Mouse (Mus musculus): ENCODE measurements around the gene Tma7. TPM values are rescaled to one million over a fixed set of nuclear protein-coding genes. Genes with fewer than 3 reads are reported as not detected.
A peak's percentile ranks its signal among the peaks of the same experiment; 100 is the strongest.

Tma7 gene
- polyA plus RNA-seq, 1 experiment from 2014 or later: 670 TPM

DNA sequence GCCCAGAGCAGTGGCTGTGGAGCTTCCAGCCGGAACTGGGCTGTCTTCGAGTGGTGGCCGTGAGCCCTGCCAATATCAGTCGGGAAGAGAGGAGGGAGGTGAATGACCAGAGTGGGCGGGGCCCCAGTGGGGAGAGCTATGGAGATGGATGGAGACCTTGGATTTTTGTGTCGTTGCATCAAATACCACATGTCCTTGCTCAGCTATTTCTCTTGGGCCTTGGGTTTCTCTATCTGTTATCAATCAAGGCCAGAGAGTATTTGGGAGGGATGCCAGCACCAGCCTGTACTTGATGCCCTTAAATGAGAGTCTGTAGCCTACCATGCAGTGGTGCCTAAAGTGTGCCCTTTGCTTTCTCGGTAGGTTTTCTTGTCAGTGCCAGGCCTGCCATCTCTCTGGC, 20.9 kb upstream of the Tma7 start:
- H3K4me3 ChIP-seq (ENCODE audit: control insufficient read depth in 1 of 2, insufficient read depth in 1 of 2, low read depth in 1 of 2, low read length in 2 of 2): no peak overlapping the region
- no peak for ATAC-seq (ENCODE audit: insufficient number of reproducible peaks, insufficient read depth, low FRiP score, low read depth)
- H3K9me3 ChIP-seq (ENCODE audit: control insufficient read depth, low read length): no peaks in the 10 kb centered on the region
- H3K36me3 ChIP-seq (ENCODE audit: control insufficient read depth, insufficient read depth, low read length): peaks cover 82% of the 10 kb centered on the region
- no peak overlapping the region for H3K4me2 ChIP-seq (ENCODE audit: low read length)
- peaks cover 31 to 44% of the 10 kb centered on the region in 2 experiments for H3K4me1 ChIP-seq (ENCODE audit: control insufficient read depth in 2 of 2, insufficient read depth in 2 of 2, low read length in 2 of 2)
- H3K27ac ChIP-seq (replicated peaks in 1 of 2; ENCODE audit: control insufficient read depth in 1 of 2, insufficient read depth in 1 of 2, low read depth in 2 of 2, low read length in 2 of 2): no peak overlapping the region
- H3K27me3 ChIP-seq (ENCODE audit: control insufficient read depth, insufficient read depth, low read length): no peaks in the 10 kb centered on the region
- 67% methylated on average over 7 of the region's 7 CpGs for WGBS
- no peak overlapping the region for H3K9ac ChIP-seq (ENCODE audit: low read length)

DNA sequence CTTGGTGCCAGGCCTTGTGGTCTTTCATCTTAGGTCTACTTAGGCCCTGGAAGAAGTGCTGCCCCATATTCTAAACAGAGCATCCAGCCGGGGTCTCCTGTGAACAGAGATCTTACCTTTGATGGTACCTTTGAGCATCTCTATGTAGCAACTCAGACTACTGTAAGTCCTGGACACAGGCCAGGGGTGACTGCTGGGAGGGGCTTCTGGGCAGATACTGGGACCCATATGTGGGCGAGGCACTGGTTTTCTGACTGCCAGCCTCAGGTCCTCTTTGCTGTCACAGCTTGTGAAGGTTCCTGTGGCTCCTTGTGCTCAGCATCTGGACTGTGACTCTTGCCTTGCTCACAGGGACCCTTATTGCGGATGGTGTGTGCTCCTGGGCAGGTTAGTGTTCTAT, 20.2 kb upstream of the Tma7 start:
- H3K9me3 ChIP-seq (ENCODE audit: control insufficient read depth, low read length): no peaks in the 10 kb centered on the region
- no peak overlapping the region for H3K4me2 ChIP-seq (ENCODE audit: low read length)
- H3K36me3 ChIP-seq (ENCODE audit: control insufficient read depth, insufficient read depth, low read length): peaks cover 75% of the 10 kb centered on the region
- H3K4me3 ChIP-seq (ENCODE audit: control insufficient read depth in 1 of 2, insufficient read depth in 1 of 2, low read depth in 1 of 2, low read length in 2 of 2): no peak overlapping the region
- no peaks in the 10 kb centered on the region for H3K27me3 ChIP-seq (ENCODE audit: control insufficient read depth, insufficient read depth, low read length)
- ATAC-seq (ENCODE audit: insufficient number of reproducible peaks, insufficient read depth, low FRiP score, low read depth): no peak
- peaks cover 37 to 52% of the 10 kb centered on the region in 2 experiments for H3K4me1 ChIP-seq (ENCODE audit: control insufficient read depth in 2 of 2, insufficient read depth in 2 of 2, low read length in 2 of 2)
- H3K9ac ChIP-seq (ENCODE audit: low read length): peak overlapping the region; percentile 8; the same call in 1 of the 2 replicates
- WGBS: 79% methylated on average over 3 of the region's 3 CpGs
- H3K27ac ChIP-seq (replicated peaks in 1 of 2; ENCODE audit: control insufficient read depth in 1 of 2, insufficient read depth in 1 of 2, low read depth in 2 of 2, low read length in 2 of 2): no peak overlapping the region

DNA sequence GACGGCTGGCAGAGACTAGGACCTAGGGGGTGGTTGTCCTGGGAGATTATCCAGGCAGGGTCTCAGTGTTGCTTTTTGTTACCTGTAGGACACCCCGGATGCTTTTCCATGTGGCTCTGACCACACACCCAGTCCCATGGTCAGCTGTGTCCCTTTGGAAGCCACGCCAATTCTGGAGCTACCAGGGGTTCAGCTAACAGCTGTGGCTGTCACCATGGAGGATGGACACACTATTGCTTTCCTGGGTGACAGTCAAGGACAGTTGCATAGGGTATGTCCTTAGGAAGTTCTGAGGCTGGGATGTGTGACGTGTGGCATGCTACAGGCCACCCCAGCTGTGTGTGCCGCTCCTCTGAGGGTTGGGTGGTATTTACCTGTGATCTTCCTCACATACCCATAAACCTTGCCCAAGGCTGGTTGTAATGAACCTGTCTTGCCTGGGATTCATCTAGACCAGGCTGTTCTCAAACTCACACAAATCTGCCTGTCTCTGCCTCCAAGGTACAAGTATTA, 19.6 kb upstream of the Tma7 start:
- H3K27ac ChIP-seq (replicated peaks in 1 of 2; ENCODE audit: control insufficient read depth in 1 of 2, insufficient read depth in 1 of 2, low read depth in 2 of 2, low read length in 2 of 2): no peak overlapping the region
- H3K36me3 ChIP-seq (ENCODE audit: control insufficient read depth, insufficient read depth, low read length): peaks cover 70% of the 10 kb centered on the region
- no peaks in the 10 kb centered on the region for H3K9me3 ChIP-seq (ENCODE audit: control insufficient read depth, low read length)
- H3K4me2 ChIP-seq (ENCODE audit: low read length): no peak overlapping the region
- no peak overlapping the region for H3K4me3 ChIP-seq (ENCODE audit: control insufficient read depth in 1 of 2, insufficient read depth in 1 of 2, low read depth in 1 of 2, low read length in 2 of 2)
- peaks cover 42 to 57% of the 10 kb centered on the region in 2 experiments for H3K4me1 ChIP-seq (ENCODE audit: control insufficient read depth in 2 of 2, insufficient read depth in 2 of 2, low read length in 2 of 2)
- 85% methylated on average over 5 of the region's 5 CpGs for WGBS
- H3K9ac ChIP-seq (ENCODE audit: low read length): no peak overlapping the region
- no peaks in the 10 kb centered on the region for H3K27me3 ChIP-seq (ENCODE audit: control insufficient read depth, insufficient read depth, low read length)
- ATAC-seq (ENCODE audit: insufficient number of reproducible peaks, insufficient read depth, low FRiP score, low read depth): no peak

DNA sequence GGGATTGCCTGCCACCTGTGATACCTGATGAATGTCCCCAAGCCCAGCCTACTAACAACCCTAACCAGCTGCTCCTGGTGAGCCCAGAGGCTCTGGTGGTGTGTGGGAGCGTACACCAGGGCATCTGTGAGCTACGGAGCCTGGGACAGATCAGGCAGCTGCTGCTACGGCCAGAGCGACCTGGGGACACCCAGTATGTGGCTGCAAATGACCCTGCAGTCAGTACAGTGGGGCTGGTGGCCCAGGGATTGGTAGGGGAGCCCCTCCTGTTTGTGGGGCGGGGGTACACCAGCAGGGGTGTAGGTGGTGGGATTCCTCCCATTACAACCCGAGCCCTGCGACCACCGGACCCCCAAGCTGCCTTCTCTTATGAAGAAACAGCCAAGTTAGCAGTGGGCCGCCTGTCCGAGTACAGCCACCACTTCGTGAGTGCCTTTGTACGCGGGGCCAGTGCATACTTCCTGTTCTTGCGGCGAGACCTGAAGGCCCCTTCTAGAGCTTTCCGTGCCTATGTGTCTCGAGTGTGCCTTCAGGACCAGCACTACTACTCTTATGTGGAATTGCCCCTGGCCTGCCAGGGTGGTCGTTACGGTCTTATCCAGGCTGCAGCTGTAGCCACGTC, 18.0 kb upstream of the Tma7 start:
- no peak overlapping the region; the same call in 1 of the 2 replicates for H3K9ac ChIP-seq (ENCODE audit: low read length)
- no peaks in the 10 kb centered on the region for H3K27me3 ChIP-seq (ENCODE audit: control insufficient read depth, insufficient read depth, low read length)
- H3K4me3 ChIP-seq (ENCODE audit: control insufficient read depth in 1 of 2, insufficient read depth in 1 of 2, low read depth in 1 of 2, low read length in 2 of 2): no peak overlapping the region
- no peak overlapping the region for H3K27ac ChIP-seq (replicated peaks in 1 of 2; ENCODE audit: control insufficient read depth in 1 of 2, insufficient read depth in 1 of 2, low read depth in 2 of 2, low read length in 2 of 2)
- 87% methylated on average over 20 of the region's 20 CpGs for WGBS
- H3K36me3 ChIP-seq (ENCODE audit: control insufficient read depth, insufficient read depth, low read length): peaks cover 54% of the 10 kb centered on the region
- no peaks in the 10 kb centered on the region for H3K9me3 ChIP-seq (ENCODE audit: control insufficient read depth, low read length)
- no peak for ATAC-seq (ENCODE audit: insufficient number of reproducible peaks, insufficient read depth, low FRiP score, low read depth)
- no peak overlapping the region for H3K4me2 ChIP-seq (ENCODE audit: low read length)
- H3K4me1 ChIP-seq (ENCODE audit: control insufficient read depth in 2 of 2, insufficient read depth in 2 of 2, low read length in 2 of 2): peaks cover 52 to 65% of the 10 kb centered on the region in 2 experiments

DNA sequence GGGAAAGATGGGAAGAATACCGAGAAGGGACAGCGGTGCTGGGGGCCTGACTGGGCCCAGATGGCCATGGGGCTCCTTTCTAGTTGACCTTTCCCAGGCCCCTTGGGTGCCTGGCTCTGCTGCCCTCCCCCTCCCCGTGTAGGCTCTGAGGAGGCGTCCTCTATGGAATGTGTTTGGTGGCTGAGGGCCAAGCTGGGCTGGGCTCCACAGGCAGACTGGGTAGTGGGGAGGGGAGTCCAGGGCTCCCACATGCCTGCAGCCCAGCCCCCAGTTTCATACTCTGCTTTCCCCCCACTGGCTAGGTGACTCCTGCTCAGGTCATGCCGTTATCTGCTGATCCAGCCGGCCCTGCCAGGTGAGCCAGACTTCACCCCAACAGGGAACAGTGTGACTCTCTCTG, 16.6 kb upstream of the Tma7 start:
- H3K4me2 ChIP-seq (ENCODE audit: low read length): peak overlapping the region; percentile 90
- H3K9ac ChIP-seq (ENCODE audit: low read length): peak overlapping the region; percentile 96
- H3K27ac ChIP-seq (replicated peaks in 1 of 2; ENCODE audit: control insufficient read depth in 1 of 2, insufficient read depth in 1 of 2, low read depth in 2 of 2, low read length in 2 of 2): peak overlapping the region; percentile 86 to 98
- H3K4me3 ChIP-seq (ENCODE audit: control insufficient read depth in 1 of 2, insufficient read depth in 1 of 2, low read depth in 1 of 2, low read length in 2 of 2): peak overlapping the region; percentile 17 to 19
- H3K36me3 ChIP-seq (ENCODE audit: control insufficient read depth, insufficient read depth, low read length): peaks cover 40% of the 10 kb centered on the region
- 16% methylated on average over 5 of the region's 6 CpGs for WGBS
- no peaks in the 10 kb centered on the region for H3K27me3 ChIP-seq (ENCODE audit: control insufficient read depth, insufficient read depth, low read length)
- peaks cover 49 to 64% of the 10 kb centered on the region in 2 experiments for H3K4me1 ChIP-seq (ENCODE audit: control insufficient read depth in 2 of 2, insufficient read depth in 2 of 2, low read length in 2 of 2)
- no peaks in the 10 kb centered on the region for H3K9me3 ChIP-seq (ENCODE audit: control insufficient read depth, low read length)
- ATAC-seq (ENCODE audit: insufficient number of reproducible peaks, insufficient read depth, low FRiP score, low read depth): peak; percentile 72

DNA sequence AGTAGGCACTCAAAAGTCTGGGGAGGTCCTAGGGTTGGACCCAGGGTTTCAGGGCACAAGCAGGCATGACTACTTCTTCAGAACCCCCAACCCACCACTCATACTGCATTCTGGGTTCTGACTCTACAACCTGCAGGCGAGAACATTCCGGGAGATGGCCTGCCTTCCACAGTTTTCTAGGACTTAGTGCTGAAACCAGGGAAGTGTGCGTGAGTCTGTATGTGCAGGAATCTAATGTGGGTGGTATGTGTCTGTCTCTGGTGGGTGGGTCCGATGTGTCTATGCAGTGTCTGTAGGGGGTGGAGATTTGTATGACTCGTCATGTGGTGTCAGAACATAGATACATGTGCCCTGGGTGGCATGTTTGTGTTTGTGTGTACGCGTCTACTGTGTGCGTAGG, 16.0 kb upstream of the Tma7 start:
- Histone ChIP-seq H3K4me1 (ENCODE audit: control insufficient read depth in 2 of 2, insufficient read depth in 2 of 2, low read length in 2 of 2) (peaks cover 52 to 70% of the 10 kb centered on the region in 2 experiments), H3K4me3 (ENCODE audit: control insufficient read depth in 1 of 2, insufficient read depth in 1 of 2, low read depth in 1 of 2, low read length in 2 of 2) (peak overlapping the region in 1 of 2 experiments; percentile 17; a peak in 2 of 4 replicates), H3K27me3 (ENCODE audit: control insufficient read depth, insufficient read depth, low read length) (no peaks in the 10 kb centered on the region), H3K36me3 (ENCODE audit: control insufficient read depth, insufficient read depth, low read length) (peaks cover 34% of the 10 kb centered on the region), H3K27ac (replicated peaks in 1 of 2; ENCODE audit: control insufficient read depth in 1 of 2, insufficient read depth in 1 of 2, low read depth in 2 of 2, low read length in 2 of 2) (peak overlapping the region; percentile 72 to 98), H3K4me2 (ENCODE audit: low read length) (peak overlapping the region; percentile 90), H3K9ac (ENCODE audit: low read length) (peak overlapping the region; percentile 96), H3K9me3 (ENCODE audit: control insufficient read depth, low read length) (no peaks in the 10 kb centered on the region)
- 73% methylated on average over 8 of the region's 8 CpGs for WGBS
- ATAC-seq (ENCODE audit: insufficient number of reproducible peaks, insufficient read depth, low FRiP score, low read depth): no peak

DNA sequence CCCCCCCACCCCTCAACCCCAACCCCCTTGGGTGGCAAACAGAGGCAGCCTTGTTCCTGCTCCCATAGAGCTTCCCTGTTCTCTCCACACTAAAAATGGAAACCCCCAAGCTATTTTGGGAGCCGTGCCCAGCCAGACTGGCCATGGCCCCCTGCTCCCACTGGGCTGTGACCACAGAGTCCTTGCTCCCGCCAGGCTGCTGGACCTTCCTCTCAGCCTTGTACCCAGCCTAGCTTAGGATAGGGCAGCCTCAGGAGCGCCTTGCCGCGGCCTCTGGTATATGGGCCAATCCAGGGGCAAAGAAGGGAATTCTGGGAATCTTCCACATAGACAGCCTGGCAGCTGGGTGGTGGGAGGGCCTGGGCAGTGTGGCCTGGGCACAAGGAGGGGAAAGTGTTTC, 15.4 kb upstream of the Tma7 start:
- Histone ChIP-seq H3K36me3 (ENCODE audit: control insufficient read depth, insufficient read depth, low read length) (peaks cover 28% of the 10 kb centered on the region), H3K27ac (replicated peaks in 1 of 2; ENCODE audit: control insufficient read depth in 1 of 2, insufficient read depth in 1 of 2, low read depth in 2 of 2, low read length in 2 of 2) (peak overlapping the region; percentile 72 to 98), H3K4me3 (ENCODE audit: control insufficient read depth in 1 of 2, insufficient read depth in 1 of 2, low read depth in 1 of 2, low read length in 2 of 2) (peak overlapping the region in 1 of 2 experiments; percentile 74; a peak in 2 of 4 replicates), H3K27me3 (ENCODE audit: control insufficient read depth, insufficient read depth, low read length) (no peaks in the 10 kb centered on the region), H3K9ac (ENCODE audit: low read length) (peak overlapping the region; percentile 96), H3K4me2 (ENCODE audit: low read length) (peak overlapping the region; percentile 90), H3K9me3 (ENCODE audit: control insufficient read depth, low read length) (no peaks in the 10 kb centered on the region), H3K4me1 (ENCODE audit: control insufficient read depth in 2 of 2, insufficient read depth in 2 of 2, low read length in 2 of 2) (peaks cover 52 to 67% of the 10 kb centered on the region in 2 experiments)
- ATAC-seq (ENCODE audit: insufficient number of reproducible peaks, insufficient read depth, low FRiP score, low read depth): 0 out of 2 replicates have a peak, but pooled peaks have one; percentile 3
- WGBS: 35% methylated on average over 5 of the region's 5 CpGs
